Mouse (Mus musculus): Measurements from ENCODE around the gene Cic. TPM values are rescaled to one million over a fixed set of nuclear protein-coding genes. Genes with fewer than 3 reads are reported as not detected.
A peak's percentile ranks its signal among the peaks of the same experiment; 100 is the strongest.
"Not testable (repeated sequence)": the region's sequence is repeated elsewhere in the genome, so short reads cannot be mapped to it uniquely, and the experiment has no call there.

Cic gene
- polyA plus RNA-seq, 1 experiment = 128 TPM

DNA sequence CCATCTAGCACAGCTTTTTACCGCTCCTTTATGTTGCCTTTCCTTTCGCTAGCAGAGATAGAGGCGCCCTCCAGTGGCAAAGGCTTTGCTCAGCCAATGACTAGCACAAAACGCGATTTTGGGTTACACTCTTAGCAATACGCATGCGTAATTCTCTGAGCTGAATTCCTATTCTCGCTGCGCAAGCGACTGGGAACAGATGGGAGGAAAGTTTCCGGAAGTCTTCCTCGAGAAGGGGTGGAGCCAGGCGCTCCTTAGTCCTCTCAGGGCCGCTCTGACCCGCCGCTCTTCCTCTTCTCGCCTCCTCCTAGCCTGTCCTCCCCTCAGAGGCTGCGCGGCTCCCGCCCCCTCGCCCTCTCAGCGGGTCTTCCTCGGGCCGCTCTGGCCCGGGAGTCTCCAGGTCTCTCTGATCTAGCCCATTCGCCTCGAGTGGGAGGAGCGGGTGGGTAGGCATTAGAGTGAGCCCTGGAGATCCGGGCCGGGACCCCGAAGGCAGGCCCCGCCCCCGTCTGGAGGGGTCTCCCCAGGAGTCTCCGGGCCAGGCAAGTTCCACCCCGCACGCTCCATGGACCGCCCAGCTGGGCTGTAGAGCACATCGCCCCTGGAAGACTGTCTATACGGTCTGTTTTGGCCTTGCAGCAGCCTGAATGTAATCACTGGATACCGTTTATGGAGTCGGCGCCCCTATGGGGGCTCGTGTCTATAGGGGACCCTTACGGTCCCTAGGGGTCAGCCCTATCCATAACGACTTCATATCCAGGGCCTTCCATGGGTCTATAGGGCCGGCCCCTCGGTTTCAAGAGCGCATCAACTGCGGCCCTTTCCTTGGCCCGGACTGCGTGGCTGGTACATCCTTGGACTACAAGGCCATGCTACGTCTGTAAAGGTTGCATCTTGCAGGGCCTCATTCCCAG is 49.3 kb downstream of the Cic start, which contains the start of gene Megf8:
Gene Megf8, plus strand, starts transcription at position 633 of the 914 bp plus-strand sequence.
- H3K9me3 ChIP-seq (replicated peaks; ENCODE audit: control insufficient read depth, insufficient read depth, low read length, poor library complexity, severe bottlenecking) = no peaks in the 10 kb centered on the region
- H3K9ac ChIP-seq (ENCODE audit: low read depth, poor library complexity, severe bottlenecking) = peak within 1 kb of the TSS; percentile 97
- peak within 1 kb of the TSS; percentile 82 for H3K4me3 ChIP-seq (ENCODE audit: low read depth, low read length)
- peak; percentile 78 for TF ChIP-seq CTCF (IDR thresholded peaks at IDR 0.05; ENCODE audit: low read depth, low read length)
- TF ChIP-seq EP300 (IDR thresholded peaks at IDR 0.05; ENCODE audit: insufficient read depth, low read depth, low read length) = 0 out of 2 replicates have a peak, but pooled peaks have one; percentile 11
- TF ChIP-seq POLR2A (IDR thresholded peaks at IDR 0.05; ENCODE audit: insufficient read depth, low read length) = no peak
- H3K36me3 ChIP-seq (ENCODE audit: control insufficient read depth, insufficient read depth, low read length, poor library complexity, severe bottlenecking) = no peaks in the 10 kb centered on the region
- peaks cover 3% of the 10 kb centered on the region for H3K4me1 ChIP-seq (ENCODE audit: control insufficient read depth, insufficient read depth, low read length)
- no peaks in the 10 kb centered on the region for H3K27me3 ChIP-seq (ENCODE audit: control insufficient read depth, insufficient read depth, low read length, poor library complexity, severe bottlenecking)
- H3K27ac ChIP-seq (ENCODE audit: insufficient read depth, low read length) = peak within 1 kb of the TSS; percentile 55

DNA sequence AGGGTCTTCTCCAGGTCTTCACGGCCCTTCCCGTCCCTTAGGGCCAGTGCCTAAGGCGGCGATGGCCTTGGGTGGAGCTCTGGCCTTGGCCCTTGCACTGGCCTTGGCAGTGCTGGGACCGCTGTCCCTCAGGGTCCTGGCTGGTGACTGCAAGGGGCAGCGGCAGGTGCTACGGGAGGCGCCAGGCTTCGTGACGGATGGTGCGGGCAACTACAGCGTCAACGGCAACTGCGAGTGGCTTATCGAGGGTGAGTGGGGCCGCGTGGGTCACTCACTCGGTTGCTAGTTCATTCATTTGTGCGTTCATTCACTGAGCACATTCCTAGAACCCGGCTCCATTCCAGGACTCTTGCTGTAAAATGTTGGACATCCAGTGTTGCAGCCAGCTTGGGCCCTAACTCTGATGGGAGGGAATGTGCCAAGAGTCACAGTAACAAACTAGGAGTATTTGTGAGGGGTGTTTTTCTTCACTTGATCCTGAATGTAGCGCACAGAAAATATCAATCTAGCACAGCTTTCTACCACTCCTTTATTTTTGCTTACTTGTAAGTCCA is 50.0 kb downstream of the Cic start:
- no peaks in the 10 kb centered on the region for H3K36me3 ChIP-seq (ENCODE audit: control insufficient read depth, insufficient read depth, low read length, poor library complexity, severe bottlenecking)
- H3K4me3 ChIP-seq (ENCODE audit: low read depth, low read length) = peak overlapping the region; percentile 69
- TF ChIP-seq POLR2A (IDR thresholded peaks at IDR 0.05; ENCODE audit: insufficient read depth, low read length) (no peak), EP300 (IDR thresholded peaks at IDR 0.05; ENCODE audit: insufficient read depth, low read depth, low read length) (no peak), CTCF (IDR thresholded peaks at IDR 0.05; ENCODE audit: low read depth, low read length) (no peak)
- peak overlapping the region; percentile 66 for H3K9ac ChIP-seq (ENCODE audit: low read depth, poor library complexity, severe bottlenecking)
- peak overlapping the region; percentile 8; the same call in 1 of the 2 replicates for H3K27ac ChIP-seq (ENCODE audit: insufficient read depth, low read length)
- H3K4me1 ChIP-seq (ENCODE audit: control insufficient read depth, insufficient read depth, low read length) = peaks cover 3% of the 10 kb centered on the region
- no peaks in the 10 kb centered on the region for H3K27me3 ChIP-seq (ENCODE audit: control insufficient read depth, insufficient read depth, low read length, poor library complexity, severe bottlenecking)
- H3K9me3 ChIP-seq (replicated peaks; ENCODE audit: control insufficient read depth, insufficient read depth, low read length, poor library complexity, severe bottlenecking) = no peaks in the 10 kb centered on the region

DNA sequence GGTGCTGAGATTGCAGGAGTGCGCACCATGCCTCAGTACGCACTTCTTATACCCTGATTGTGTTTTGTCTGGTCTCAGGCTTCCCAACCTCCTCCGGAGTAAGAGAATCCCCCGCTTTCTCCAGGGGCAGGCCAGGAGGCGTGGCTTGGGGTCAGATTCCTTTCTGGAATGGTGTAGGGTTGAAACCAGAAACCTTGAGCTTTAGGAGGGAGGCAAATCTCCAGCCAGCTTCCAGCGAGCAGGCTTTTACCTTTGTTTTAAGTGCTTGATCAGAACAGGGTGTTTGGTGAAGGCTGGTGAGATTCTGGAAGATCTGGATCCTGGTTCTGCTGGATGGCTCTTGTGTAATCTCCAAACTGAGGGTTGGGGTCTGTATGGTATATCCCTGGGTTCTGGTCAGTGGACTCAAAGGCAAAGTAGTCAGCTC is 54.6 kb downstream of the Cic start:
- peak overlapping the region; percentile 10; the same call in 1 of the 2 replicates for H3K9ac ChIP-seq (ENCODE audit: low read depth, poor library complexity, severe bottlenecking)
- peak overlapping the region; percentile 45; the same call in 1 of the 2 replicates for H3K4me3 ChIP-seq (ENCODE audit: low read depth, low read length)
- no peaks in the 10 kb centered on the region for H3K27me3 ChIP-seq (ENCODE audit: control insufficient read depth, insufficient read depth, low read length, poor library complexity, severe bottlenecking)
- peak overlapping the region; percentile 96 for H3K27ac ChIP-seq (ENCODE audit: insufficient read depth, low read length)
- no peak for TF ChIP-seq POLR2A (IDR thresholded peaks at IDR 0.05; ENCODE audit: insufficient read depth, low read length)
- TF ChIP-seq EP300 (IDR thresholded peaks at IDR 0.05; ENCODE audit: insufficient read depth, low read depth, low read length) = no peak
- TF ChIP-seq CTCF (IDR thresholded peaks at IDR 0.05; ENCODE audit: low read depth, low read length) = no peak
- H3K36me3 ChIP-seq (ENCODE audit: control insufficient read depth, insufficient read depth, low read length, poor library complexity, severe bottlenecking) = no peaks in the 10 kb centered on the region
- H3K9me3 ChIP-seq (replicated peaks; ENCODE audit: control insufficient read depth, insufficient read depth, low read length, poor library complexity, severe bottlenecking) = no peaks in the 10 kb centered on the region
- peaks cover 3% of the 10 kb centered on the region for H3K4me1 ChIP-seq (ENCODE audit: control insufficient read depth, insufficient read depth, low read length)

DNA sequence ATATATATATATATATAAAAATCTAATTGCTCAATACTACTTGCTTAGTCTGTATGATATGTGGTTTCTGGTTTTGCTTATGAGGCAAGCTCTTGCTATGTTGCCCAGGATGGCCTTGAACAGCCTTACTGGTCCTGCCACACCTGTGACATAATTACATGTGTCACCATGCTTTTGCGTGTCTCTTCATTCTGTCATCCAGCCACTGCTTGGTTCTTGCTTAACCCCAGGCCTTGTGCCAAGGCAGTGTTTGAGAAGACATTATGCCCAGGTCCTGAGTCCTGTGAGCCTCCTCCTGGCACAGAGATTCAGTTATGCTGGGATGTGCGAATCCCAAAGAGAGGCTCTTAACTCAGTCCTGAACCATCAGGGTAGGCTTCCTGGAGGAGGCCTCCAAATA is 55.7 kb downstream of the Cic start:
- TF ChIP-seq CTCF (IDR thresholded peaks at IDR 0.05; ENCODE audit: low read depth, low read length) (no peak), EP300 (IDR thresholded peaks at IDR 0.05; ENCODE audit: insufficient read depth, low read depth, low read length) (no peak), POLR2A (IDR thresholded peaks at IDR 0.05; ENCODE audit: insufficient read depth, low read length) (no peak)
- Histone ChIP-seq H3K9ac (ENCODE audit: low read depth, poor library complexity, severe bottlenecking) (no peak overlapping the region), H3K36me3 (ENCODE audit: control insufficient read depth, insufficient read depth, low read length, poor library complexity, severe bottlenecking) (no peaks in the 10 kb centered on the region), H3K4me1 (ENCODE audit: control insufficient read depth, insufficient read depth, low read length) (peaks cover 3% of the 10 kb centered on the region), H3K27ac (ENCODE audit: insufficient read depth, low read length) (peak overlapping the region; percentile 4; the same call in 1 of the 2 replicates), H3K9me3 (replicated peaks; ENCODE audit: control insufficient read depth, insufficient read depth, low read length, poor library complexity, severe bottlenecking) (no peaks in the 10 kb centered on the region), H3K27me3 (ENCODE audit: control insufficient read depth, insufficient read depth, low read length, poor library complexity, severe bottlenecking) (no peaks in the 10 kb centered on the region), H3K4me3 (ENCODE audit: low read depth, low read length) (no peak overlapping the region)

DNA sequence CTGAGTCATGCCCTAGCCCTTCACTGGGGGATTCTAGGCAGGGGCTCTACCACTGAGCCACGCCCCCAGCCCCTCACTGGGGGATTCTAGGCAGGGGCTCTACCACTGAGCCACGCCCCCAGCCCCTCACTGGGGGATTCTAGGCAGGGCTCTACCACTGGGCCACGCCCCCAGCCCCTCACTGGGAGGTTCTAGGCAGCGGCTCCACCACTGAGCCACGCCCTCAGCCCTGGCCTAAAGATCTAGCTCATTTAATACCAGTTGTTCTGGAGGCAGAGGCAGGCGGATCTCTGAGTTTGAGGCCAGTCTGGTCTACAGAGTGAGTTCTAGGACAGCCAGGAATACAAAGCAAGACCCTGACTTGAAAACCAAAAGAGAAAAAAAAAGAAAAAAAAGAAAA is 57.9 kb downstream of the Cic start:
- not testable (repeated sequence) for H3K9me3 ChIP-seq (replicated peaks; ENCODE audit: control insufficient read depth, insufficient read depth, low read length, poor library complexity, severe bottlenecking); H3K27me3 ChIP-seq (ENCODE audit: control insufficient read depth, insufficient read depth, low read length, poor library complexity, severe bottlenecking); H3K4me1 ChIP-seq (ENCODE audit: control insufficient read depth, insufficient read depth, low read length); H3K9ac ChIP-seq (ENCODE audit: low read depth, poor library complexity, severe bottlenecking); H3K36me3 ChIP-seq (ENCODE audit: control insufficient read depth, insufficient read depth, low read length, poor library complexity, severe bottlenecking); H3K4me3 ChIP-seq (ENCODE audit: low read depth, low read length); H3K27ac ChIP-seq (ENCODE audit: insufficient read depth, low read length)

DNA sequence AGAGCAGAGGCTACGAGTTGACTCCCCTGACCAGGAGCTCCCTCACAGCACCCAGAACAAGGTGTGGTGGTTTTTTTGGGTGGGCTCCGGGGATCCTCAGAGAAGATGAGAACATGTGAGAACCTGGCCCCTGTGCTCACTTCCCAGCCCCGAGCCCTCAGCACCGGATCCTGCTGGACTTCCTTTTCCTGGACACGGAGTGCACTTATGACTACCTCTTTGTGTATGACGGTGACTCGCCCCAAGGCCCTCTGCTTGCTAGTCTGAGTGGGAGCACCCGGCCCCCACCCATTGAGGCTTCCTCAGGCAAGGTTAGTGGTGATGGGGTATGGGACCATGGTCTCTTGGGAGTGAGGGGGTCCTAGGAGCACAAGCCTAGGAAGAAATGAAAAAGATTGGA is 58.7 kb downstream of the Cic start:
- Histone ChIP-seq H3K36me3 (ENCODE audit: control insufficient read depth, insufficient read depth, low read length, poor library complexity, severe bottlenecking) (no peaks in the 10 kb centered on the region), H3K9ac (ENCODE audit: low read depth, poor library complexity, severe bottlenecking) (no peak overlapping the region), H3K4me3 (ENCODE audit: low read depth, low read length) (no peak overlapping the region), H3K9me3 (replicated peaks; ENCODE audit: control insufficient read depth, insufficient read depth, low read length, poor library complexity, severe bottlenecking) (no peaks in the 10 kb centered on the region), H3K27ac (ENCODE audit: insufficient read depth, low read length) (no peak overlapping the region), H3K4me1 (ENCODE audit: control insufficient read depth, insufficient read depth, low read length) (peaks cover 3% of the 10 kb centered on the region), H3K27me3 (ENCODE audit: control insufficient read depth, insufficient read depth, low read length, poor library complexity, severe bottlenecking) (no peaks in the 10 kb centered on the region)
- TF ChIP-seq CTCF (IDR thresholded peaks at IDR 0.05; ENCODE audit: low read depth, low read length) (no peak), EP300 (IDR thresholded peaks at IDR 0.05; ENCODE audit: insufficient read depth, low read depth, low read length) (no peak), POLR2A (IDR thresholded peaks at IDR 0.05; ENCODE audit: insufficient read depth, low read length) (no peak)
